Mouse (Mus musculus) adrenal gland, adult 18-20 months (tissue): ENCODE results near the gene Pidd1. TPM values are rescaled to one million over a fixed set of nuclear protein-coding genes. Genes with fewer than 3 reads are reported as not detected.

ENCODE experiments used
- DNase-seq, 2 experiments: peaks; one replicate each; pipeline ENCODE4 v3.0.0; 2021 to 2022; ENCODE audit warnings: low spot score in 2 of 2
- long read RNA-seq, 2 experiments: library from polyadenylated mRNA; stranded (forward); transcript quantifications; one replicate each; pipeline ENCODE4 v2.0.0; 2021
- total RNA-seq, 2 experiments: library from RNA; stranded (reverse); gene quantifications; 1 replicate in 1 of 2; 2 replicates in 1 of 2; pipeline ENCODE4 v1.2.3; 2021

The Pidd1 gene
- total RNA-seq, result 1 to 10 TPM; 1.1 to 1.4 TPM
- long read RNA-seq, experiment 1, partial matches to known transcripts, result 1 of 1 reads
- long read RNA-seq, experiment 1, other reads (novel, unspliced or antisense), result 0 of 1 reads
- long read RNA-seq, experiment 2, partial matches to known transcripts, result 1 of 1 reads
- long read RNA-seq, experiment 2, other reads (novel, unspliced or antisense), result 0 of 1 reads

GRCm38 (mm10) chr7:141443828-141444237, at the start of gene Pidd1:
TSS of gene Pidd1 (minus strand) at chr7:141444025.
- peak; percentile 45 to 62 for DNase-seq

- DNase-seq, result no peak
These were observed 48.9 kb upstream of the Pidd1 start for GRCm38 (mm10) chr7:141492738-141493137.

- no peak for DNase-seq
These were observed 47.3 kb upstream of the Pidd1 start for GRCm38 (mm10) chr7:141491151-141491550.

- DNase-seq, result no peak
These were observed 43.3 kb upstream of the Pidd1 start for GRCm38 (mm10) chr7:141487141-141487540.

GRCm38 (mm10) chr7:141486239-141486638, 42.4 kb upstream of the Pidd1 start:
- no peak for DNase-seq

- DNase-seq, result no peak
These were observed 41.8 kb upstream of the Pidd1 start for GRCm38 (mm10) chr7:141485606-141486005.

GRCm38 (mm10) chr7:141485186-141485585, 41.4 kb upstream of the Pidd1 start:
- DNase-seq, result no peak

- DNase-seq, result no peak
These were observed 40.6 kb upstream of the Pidd1 start for GRCm38 (mm10) chr7:141484186-141485120.

GRCm38 (mm10) chr7:141483114-141483653, 39.4 kb upstream of the Pidd1 start:
- DNase-seq, result no peak

- no peak for DNase-seq
These were observed 38.8 kb upstream of the Pidd1 start for GRCm38 (mm10) chr7:141482531-141483024.

- peak in 1 of 2 experiments; percentile 48 for DNase-seq
These were observed 37.9 kb upstream of the Pidd1 start for GRCm38 (mm10) chr7:141481498-141482401.

- DNase-seq, result peak in 1 of 2 experiments; percentile 56
These were observed 37.1 kb upstream of the Pidd1 start for GRCm38 (mm10) chr7:141480842-141481497.

- DNase-seq, result no peak
These were observed 34.5 kb upstream of the Pidd1 start for GRCm38 (mm10) chr7:141478270-141478748.

GRCm38 (mm10) chr7:141477578-141478269, 33.9 kb upstream of the Pidd1 start:
- DNase-seq, result no peak

- no peak for DNase-seq
These were observed 33.2 kb upstream of the Pidd1 start for GRCm38 (mm10) chr7:141476981-141477370.

- peak; percentile 82 to 84 for DNase-seq
These were observed 32.6 kb upstream of the Pidd1 start for GRCm38 (mm10) chr7:141476226-141476980.

- DNase-seq, result no peak
These were observed 32.0 kb upstream of the Pidd1 start for GRCm38 (mm10) chr7:141475805-141476158.

- peak; percentile 81 to 86 for DNase-seq
These were observed 31.4 kb upstream of the Pidd1 start, which contains the start of the genes Polr2l and Tspan4 for GRCm38 (mm10) chr7:141475011-141475804. TSS of gene Polr2l (minus strand) at chr7:141475132. TSS of gene Tspan4 (plus strand) at chr7:141475240.
